Mouse (Mus musculus) E14TG2a.4 (cell line): Measurements from ENCODE around the gene Pram1.
A peak's percentile ranks its signal among the peaks of the same experiment; 100 is the strongest.

Experiments
- H3K27me3 ChIP-seq: 2 replicates; pipeline ENCODE4 v1.6.1; 2014; ENCODE audit warnings: low read length, control low read depth; ENCODE audit not compliant: insufficient read depth
- H3K36me3 ChIP-seq: 2 replicates; pipeline ENCODE4 v1.6.1; 2014; ENCODE audit warnings: low read length, control low read depth; ENCODE audit not compliant: insufficient read depth
- H3K4me1 ChIP-seq: replicated peaks from 2 replicates; pipeline ENCODE4 v1.6.1; 2014; ENCODE audit warnings: low read depth, low read length, control low read depth
- H3K4me3 ChIP-seq: replicated peaks from 2 replicates; pipeline ENCODE4 v1.5.1; 2014; ENCODE audit warnings: mild to moderate bottlenecking, low read length
- H3K9me3 ChIP-seq: 2 replicates; pipeline ENCODE4 v1.6.1; 2014; ENCODE audit warnings: low read length, control low read depth
- CTCF ChIP-seq: conservative IDR thresholded peaks from 2 replicates; pipeline ENCODE4 v1.5.1; 2014; ENCODE audit warnings: low read length
- NANOG ChIP-seq: IDR thresholded peaks from 2 replicates; pipeline ENCODE4 v1.6.1; 2014; ENCODE audit warnings: borderline replicate concordance, low read length, mixed read lengths
- POU5F1 ChIP-seq: IDR thresholded peaks from 2 replicates; pipeline ENCODE4 v1.6.1; 2014; ENCODE audit warnings: low read length, borderline replicate concordance

The Pram1 gene

DNA sequence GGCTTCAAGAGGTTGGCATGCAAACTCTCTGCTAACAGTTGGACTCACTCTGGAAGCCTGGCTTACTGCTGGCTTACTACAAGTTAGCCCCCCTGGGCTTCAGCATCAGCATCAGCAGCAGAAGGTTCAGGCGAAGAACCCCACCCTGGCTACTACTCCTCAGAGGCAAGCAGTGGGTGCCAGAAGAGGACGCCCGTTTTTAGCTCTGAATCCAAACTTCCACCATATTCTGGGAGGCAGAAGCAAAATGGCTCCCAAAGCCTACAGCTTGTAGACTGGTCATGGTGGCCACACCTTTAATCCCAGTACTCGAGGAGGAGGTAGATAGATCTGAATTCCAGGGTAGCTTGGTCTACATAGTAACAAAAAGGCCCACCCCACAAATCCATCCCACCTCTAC, 6.2 kb downstream of the Pram1 start:
- Histone ChIP-seq H3K36me3 (peaks cover 75% of the 10 kb centered on the region), H3K9me3 (no peaks in the 10 kb centered on the region), H3K4me3 (no peak overlapping the region), H3K4me1 (peaks cover 55% of the 10 kb centered on the region), H3K27me3 (no peaks in the 10 kb centered on the region)
- no peak for TF ChIP-seq CTCF
- TF ChIP-seq POU5F1: no peak
- no peak for TF ChIP-seq NANOG

DNA sequence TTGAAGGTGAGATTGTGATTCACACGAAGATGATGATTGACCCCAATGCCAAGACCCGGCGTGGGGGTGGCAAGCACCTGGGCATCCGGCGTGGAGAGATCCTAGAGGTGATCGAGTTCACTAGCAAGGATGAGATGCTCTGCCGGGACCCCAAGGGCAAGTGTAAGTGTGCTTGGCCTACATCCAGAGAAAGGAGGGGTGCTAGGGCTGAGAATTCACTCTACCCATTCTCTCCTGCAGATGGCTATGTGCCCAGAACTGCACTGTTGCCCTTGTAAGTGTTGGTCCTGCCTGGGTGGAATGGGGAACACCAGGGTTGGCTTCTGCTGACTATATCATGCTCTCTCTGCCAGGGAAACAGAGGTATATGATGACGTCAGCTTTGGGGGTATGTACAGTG, 7.2 kb downstream of the Pram1 start:
- Histone ChIP-seq H3K27me3 (no peaks in the 10 kb centered on the region), H3K4me1 (peaks cover 54% of the 10 kb centered on the region), H3K4me3 (no peak overlapping the region), H3K36me3 (peaks cover 85% of the 10 kb centered on the region), H3K9me3 (no peaks in the 10 kb centered on the region)
- TF ChIP-seq CTCF: no peak

- H3K4me3 ChIP-seq: peak overlapping the region; percentile 72
- H3K4me1 ChIP-seq: peaks cover 39% of the 10 kb centered on the region
- peaks cover 99% of the 10 kb centered on the region for H3K36me3 ChIP-seq
- TF ChIP-seq NANOG (no peak), CTCF (no peak), POU5F1 (no peak)
- no peaks in the 10 kb centered on the region for H3K9me3 ChIP-seq
- H3K27me3 ChIP-seq: no peaks in the 10 kb centered on the region
Measured at GRCm38 (mm10) chr17:33649781-33650475, 12.1 kb downstream of the Pram1 start.

DNA sequence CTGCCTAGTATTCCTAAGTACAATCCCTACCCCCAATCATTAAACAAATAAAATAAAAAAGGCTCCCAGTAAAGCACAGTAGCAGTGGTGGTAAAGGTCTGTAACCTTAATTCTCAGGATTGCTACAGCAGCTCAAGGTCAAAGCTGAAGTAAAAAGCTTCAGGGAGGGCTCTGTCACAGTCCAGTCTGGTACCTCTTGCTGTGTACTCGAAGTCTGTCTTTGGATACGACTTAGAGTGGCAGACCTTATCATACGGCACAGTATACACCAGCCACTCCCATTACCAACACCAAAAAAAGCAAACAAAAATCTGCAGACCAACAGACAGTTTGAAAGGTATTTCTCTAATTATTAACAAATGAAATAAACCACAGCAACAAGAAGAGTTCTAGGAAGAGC, 29.0 kb downstream of the Pram1 start:
- TF ChIP-seq NANOG (no peak), POU5F1 (no peak), CTCF (no peak)

GRCm38 (mm10) chr17:33669681-33670080, 31.8 kb downstream of the Pram1 start:
- H3K27me3 ChIP-seq: no peaks in the 10 kb centered on the region
- H3K9me3 ChIP-seq: no peaks in the 10 kb centered on the region
- no peak for TF ChIP-seq POU5F1
- no peak for TF ChIP-seq CTCF
- no peak for TF ChIP-seq NANOG
- H3K4me3 ChIP-seq: no peak overlapping the region
- H3K4me1 ChIP-seq: peaks cover 60% of the 10 kb centered on the region
- peaks cover 90% of the 10 kb centered on the region for H3K36me3 ChIP-seq

More for the DNA sequence above, 29.0 kb downstream of the Pram1 start:
- Histone ChIP-seq H3K9me3 (no peaks in the 10 kb centered on the region), H3K4me1 (peaks cover 48% of the 10 kb centered on the region), H3K36me3 (peaks cover 96% of the 10 kb centered on the region), H3K27me3 (no peaks in the 10 kb centered on the region), H3K4me3 (no peak overlapping the region)

- Histone ChIP-seq H3K4me1 (peaks cover 84% of the 10 kb centered on the region), H3K4me3 (no peak overlapping the region), H3K27me3 (no peaks in the 10 kb centered on the region), H3K36me3 (peaks cover 89% of the 10 kb centered on the region), H3K9me3 (no peaks in the 10 kb centered on the region)
- TF ChIP-seq CTCF (no peak), POU5F1 (no peak), NANOG (no peak)
Measured at GRCm38 (mm10) chr17:33673837-33674236, 36.0 kb downstream of the Pram1 start.

GRCm38 (mm10) chr17:33675452-33675851, 37.6 kb downstream of the Pram1 start:
- H3K36me3 ChIP-seq: peaks cover 85% of the 10 kb centered on the region
- H3K4me3 ChIP-seq: no peak overlapping the region

GRCm38 (mm10) chr17:33676086-33676485, 38.2 kb downstream of the Pram1 start:
- no peaks in the 10 kb centered on the region for H3K27me3 ChIP-seq
- peaks cover 85% of the 10 kb centered on the region for H3K36me3 ChIP-seq
- no peak for TF ChIP-seq POU5F1
- no peak for TF ChIP-seq NANOG
- H3K4me3 ChIP-seq: no peak overlapping the region
- no peaks in the 10 kb centered on the region for H3K9me3 ChIP-seq
- H3K4me1 ChIP-seq: peaks cover 79% of the 10 kb centered on the region

More at GRCm38 (mm10) chr17:33675452-33675851, 37.6 kb downstream of the Pram1 start:
- no peaks in the 10 kb centered on the region for H3K9me3 ChIP-seq
- peaks cover 82% of the 10 kb centered on the region for H3K4me1 ChIP-seq
- TF ChIP-seq NANOG (no peak), POU5F1 (no peak), CTCF (no peak)
- H3K27me3 ChIP-seq: no peaks in the 10 kb centered on the region

- H3K9me3 ChIP-seq: no peaks in the 10 kb centered on the region
- H3K27me3 ChIP-seq: no peaks in the 10 kb centered on the region
- peaks cover 82% of the 10 kb centered on the region for H3K4me1 ChIP-seq
- no peak overlapping the region for H3K4me3 ChIP-seq
- TF ChIP-seq POU5F1 (no peak), NANOG (no peak), CTCF (no peak)
- H3K36me3 ChIP-seq: peaks cover 91% of the 10 kb centered on the region
Measured at GRCm38 (mm10) chr17:33678771-33679170, 40.9 kb downstream of the Pram1 start.

DNA sequence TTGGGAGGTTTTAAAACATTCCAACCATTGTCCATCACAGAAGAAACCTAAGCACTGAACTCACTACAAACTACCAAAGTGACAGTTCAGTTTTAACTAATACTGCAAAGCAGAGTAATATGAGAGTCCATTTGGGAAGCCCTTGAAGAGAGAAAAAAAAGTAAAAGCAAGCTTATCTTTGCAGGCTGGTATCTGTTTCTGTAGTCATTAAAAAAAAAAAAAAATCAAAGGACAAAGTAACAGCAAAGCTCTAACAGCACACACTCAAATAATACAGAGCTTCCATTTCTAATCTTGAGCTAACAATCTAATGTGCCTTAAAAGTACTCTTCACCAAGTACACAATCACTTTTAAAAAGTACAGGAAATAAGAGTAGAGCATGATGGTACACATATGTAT, 43.9 kb downstream of the Pram1 start:
- H3K36me3 ChIP-seq: peaks cover 69% of the 10 kb centered on the region
- H3K27me3 ChIP-seq: no peaks in the 10 kb centered on the region
- no peaks in the 10 kb centered on the region for H3K9me3 ChIP-seq
- H3K4me3 ChIP-seq: no peak overlapping the region
- TF ChIP-seq POU5F1 (no peak), NANOG (no peak), CTCF (no peak)
- peaks cover 69% of the 10 kb centered on the region for H3K4me1 ChIP-seq
